Mouse (Mus musculus): ENCODE measurements around the gene Otof.

The Otof gene

GRCm38 (mm10) chr5:30423572-30424244, 38.0 kb downstream of the Otof start:
- DNase-seq (ENCODE audit: low spot score in 2 of 2) = peak in 1 of 2 experiments; percentile 57

GRCm38 (mm10) chr5:30423121-30423520, 38.6 kb downstream of the Otof start:
- no peak for DNase-seq (ENCODE audit: low spot score in 2 of 2)

GRCm38 (mm10) chr5:30416665-30417064, 45.1 kb downstream of the Otof start:
- no peak for DNase-seq (ENCODE audit: low spot score in 2 of 2)

GRCm38 (mm10) chr5:30415876-30416275, 45.9 kb downstream of the Otof start:
- DNase-seq (ENCODE audit: low spot score in 2 of 2) = no peak

GRCm38 (mm10) chr5:30415381-30415780, 46.4 kb downstream of the Otof start:
- no peak for DNase-seq (ENCODE audit: low spot score in 2 of 2)

- no peak for DNase-seq (ENCODE audit: low spot score in 2 of 2)
Observed at GRCm38 (mm10) chr5:30411524-30411923, 50.2 kb downstream of the Otof start.

DNA sequence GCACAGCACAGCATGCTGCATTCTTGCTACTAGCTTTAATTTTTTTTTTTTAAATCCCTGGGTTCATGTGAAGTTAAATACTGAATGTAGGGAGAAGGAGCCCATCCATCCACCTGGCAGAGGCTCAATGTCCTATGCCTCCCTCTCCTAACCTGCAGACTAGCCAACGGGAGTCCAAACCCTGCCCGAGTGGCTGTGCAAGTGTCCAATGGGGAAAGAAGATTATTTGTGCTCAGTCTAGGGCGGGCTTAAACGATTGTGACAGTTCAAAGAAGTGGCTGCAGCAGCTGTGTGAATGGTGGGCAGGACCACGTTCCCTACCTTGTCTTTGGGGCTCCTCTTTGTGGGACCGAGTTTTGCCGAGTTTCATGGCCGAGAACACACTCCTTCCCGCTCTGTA, 54.9 kb downstream of the Otof start:
- DNase-seq (ENCODE audit: low spot score in 2 of 2) = no peak

GRCm38 (mm10) chr5:30401165-30401564, 60.6 kb downstream of the Otof start:
- no peak for DNase-seq (ENCODE audit: low spot score in 2 of 2)

DNA sequence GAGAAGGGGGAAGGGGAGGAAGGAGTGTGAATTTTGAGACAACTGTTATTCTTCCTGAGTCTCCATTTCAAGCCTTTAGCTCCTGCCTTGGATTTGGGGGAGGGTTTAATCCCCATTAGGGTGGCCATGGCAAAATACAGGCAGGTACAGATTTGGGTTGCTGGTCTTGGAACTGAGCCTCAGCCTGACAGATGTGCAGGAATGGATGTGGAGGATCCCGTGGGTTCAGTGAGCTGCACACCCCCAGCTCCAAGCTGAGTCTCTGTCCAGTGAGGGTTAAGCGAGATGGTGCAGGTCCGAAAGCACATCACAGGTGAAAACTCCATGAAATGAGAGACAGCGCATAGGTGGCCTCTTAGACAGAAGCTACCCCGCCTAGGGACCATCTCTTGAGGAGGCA, 61.2 kb downstream of the Otof start:
- DNase-seq (ENCODE audit: low spot score in 2 of 2) = no peak

GRCm38 (mm10) chr5:30391473-30391872, 70.3 kb downstream of the Otof start:
- DNase-seq (ENCODE audit: low spot score in 2 of 2) = peak in 1 of 2 experiments; percentile 63

GRCm38 (mm10) chr5:30389836-30390235, 71.9 kb downstream of the Otof start:
- DNase-seq (ENCODE audit: low spot score in 2 of 2) = no peak

- no peak for DNase-seq (ENCODE audit: low spot score in 2 of 2)
Observed at GRCm38 (mm10) chr5:30387726-30388125, 74.0 kb downstream of the Otof start.

GRCm38 (mm10) chr5:30382876-30383275, 78.9 kb downstream of the Otof start:
- DNase-seq (ENCODE audit: low spot score in 2 of 2) = no peak

- peak; percentile 24 to 40 for DNase-seq (ENCODE audit: low spot score in 2 of 2)
Observed at GRCm38 (mm10) chr5:30369426-30369825, 92.3 kb downstream of the Otof start.

GRCm38 (mm10) chr5:30367405-30367804, 94.3 kb downstream of the Otof start:
- no peak for DNase-seq (ENCODE audit: low spot score in 2 of 2)

DNA sequence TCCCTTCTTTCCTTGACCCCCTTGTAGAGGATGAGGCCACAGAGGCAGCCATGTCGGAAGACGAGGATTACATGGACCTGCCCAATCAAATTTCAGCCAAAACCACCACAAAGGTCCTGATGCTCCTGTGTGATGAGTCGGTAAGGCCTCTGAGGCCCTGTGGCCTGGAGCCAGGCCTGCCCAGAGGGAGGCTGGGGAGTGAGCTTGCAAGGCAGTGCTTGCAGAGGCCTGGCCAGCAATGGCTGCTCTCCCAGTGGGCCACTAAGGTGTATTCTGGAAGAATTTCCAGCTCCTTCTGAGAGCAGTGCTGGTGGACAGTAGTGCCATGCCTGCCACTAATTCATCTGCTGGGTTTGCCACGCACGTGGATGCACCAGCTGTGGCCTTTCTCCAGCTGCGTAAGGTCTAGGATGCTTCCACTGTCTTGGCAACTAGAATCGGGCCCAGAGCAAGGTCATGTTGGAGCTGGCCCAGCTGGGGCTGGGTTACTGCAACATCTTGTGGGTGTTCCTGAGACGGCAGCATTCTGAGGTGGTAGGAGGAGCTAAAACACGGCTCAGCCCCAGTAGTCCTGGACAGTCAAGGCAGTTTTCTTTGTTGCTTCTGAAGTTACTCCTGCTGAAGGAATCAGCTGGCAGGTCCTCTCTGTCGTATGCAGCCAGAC, 103.2 kb downstream of the Otof start:
- DNase-seq (ENCODE audit: low spot score in 2 of 2) = no peak

DNA sequence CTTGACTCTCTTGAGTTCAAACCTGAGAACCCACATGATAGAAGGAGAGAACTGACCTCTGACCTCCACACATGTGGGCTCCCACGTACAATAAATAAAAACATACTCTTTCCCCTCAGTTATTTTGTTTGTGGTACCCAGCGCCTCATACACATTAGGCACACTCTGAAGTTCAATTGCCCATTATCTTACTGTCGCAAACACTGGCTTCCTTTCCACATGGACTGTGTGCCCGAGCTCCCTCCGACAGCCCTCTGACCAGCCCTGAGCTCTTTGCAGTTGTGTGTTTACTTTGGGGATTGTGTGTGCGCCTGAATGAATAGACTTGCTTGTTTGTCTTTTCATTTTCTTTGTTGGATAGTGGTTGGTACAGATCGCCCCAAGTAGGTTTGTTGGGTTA, 105.1 kb downstream of the Otof start:
- no peak for DNase-seq (ENCODE audit: low spot score in 2 of 2)

DNA sequence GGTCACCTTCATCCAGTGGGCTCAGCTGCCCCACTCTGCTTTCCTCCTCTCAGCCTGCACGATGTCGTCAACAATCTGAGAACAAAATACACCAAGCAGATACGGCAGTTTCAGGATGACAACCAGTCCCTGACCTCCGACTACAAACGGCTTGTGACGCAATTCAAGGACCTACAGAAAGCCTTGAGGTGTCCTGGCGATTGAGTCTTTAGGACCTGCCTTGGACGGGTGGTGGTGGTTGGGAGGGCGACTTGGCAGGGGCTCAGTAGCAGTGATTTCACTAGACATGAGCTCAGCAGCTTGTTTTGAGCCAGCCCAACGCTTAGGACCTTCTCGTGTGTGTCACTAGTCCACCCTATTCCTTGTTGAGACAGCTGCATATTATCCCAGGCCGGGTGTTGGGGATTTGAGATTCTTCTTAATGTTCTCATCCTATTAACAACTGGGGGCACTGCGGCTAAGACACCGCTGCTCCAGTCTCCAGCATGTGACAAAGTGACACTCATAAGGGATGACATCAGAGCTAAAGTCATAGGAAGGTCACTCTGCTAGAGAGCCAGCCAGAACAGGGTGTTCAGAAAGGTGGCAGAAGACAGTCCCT, 106.1 kb downstream of the Otof start:
- DNase-seq (ENCODE audit: low spot score in 2 of 2) = no peak

DNA sequence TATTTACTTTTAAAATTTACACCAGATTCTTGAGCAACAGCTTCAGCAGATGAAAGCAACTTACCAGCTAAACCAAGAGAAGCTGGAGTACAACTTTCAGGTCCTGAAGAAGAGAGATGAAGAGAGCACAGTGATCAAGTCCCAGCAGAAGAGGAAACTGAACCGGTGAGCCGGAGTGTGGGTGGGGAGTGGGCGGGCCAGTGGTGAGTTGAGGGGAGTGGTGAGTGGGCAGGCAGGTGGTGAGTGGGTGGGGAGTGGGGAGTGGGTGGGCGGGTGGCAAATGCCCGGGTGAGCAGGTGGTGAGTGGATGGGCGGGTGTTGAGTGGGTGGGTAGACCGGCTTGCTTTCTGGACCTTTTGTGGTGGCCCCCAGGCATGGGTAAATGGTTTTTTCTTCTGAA, 106.6 kb downstream of the Otof start:
- no peak for DNase-seq (ENCODE audit: low spot score in 2 of 2)

DNA sequence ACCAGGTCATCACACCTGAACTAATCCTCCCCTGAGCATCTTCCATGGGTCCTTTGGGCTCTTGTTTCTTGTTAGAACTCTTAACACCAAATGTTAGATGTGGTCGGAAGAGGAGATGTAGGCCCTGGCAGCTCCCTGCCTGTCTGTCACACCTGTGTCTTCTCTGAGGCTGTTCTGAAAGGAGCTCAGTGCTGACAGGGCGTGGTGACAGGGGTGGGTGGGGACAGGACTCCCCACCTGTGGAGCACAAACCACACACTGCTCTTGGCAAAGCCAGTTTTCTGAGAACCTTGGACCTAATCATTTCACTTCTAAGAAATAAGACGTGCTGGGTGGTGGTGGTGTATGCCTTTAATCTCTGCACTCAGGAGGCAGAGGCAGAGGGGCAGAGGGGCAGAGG, 108.1 kb downstream of the Otof start:
- no peak for DNase-seq (ENCODE audit: low spot score in 2 of 2)

DNA sequence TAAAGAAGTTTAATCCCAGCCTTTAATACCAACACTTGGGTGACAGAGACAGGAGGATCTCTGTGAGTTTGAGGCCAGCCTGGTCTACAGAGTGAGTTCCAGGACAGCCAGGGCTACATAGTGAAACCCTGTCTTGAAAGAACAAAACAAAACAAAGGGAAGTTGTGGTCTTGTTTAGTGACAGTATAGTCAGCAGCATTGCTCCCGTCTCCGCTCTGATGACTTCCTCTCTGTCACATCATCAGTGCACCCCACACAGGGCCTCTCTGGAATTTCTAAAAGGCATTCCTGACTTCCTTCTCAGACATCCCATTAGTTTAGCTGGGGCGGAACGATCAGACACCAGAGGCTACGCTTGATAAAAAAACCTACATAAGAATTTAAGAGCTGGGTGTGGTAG, 117.8 kb downstream of the Otof start:
- no peak for DNase-seq (ENCODE audit: low spot score in 2 of 2)

DNA sequence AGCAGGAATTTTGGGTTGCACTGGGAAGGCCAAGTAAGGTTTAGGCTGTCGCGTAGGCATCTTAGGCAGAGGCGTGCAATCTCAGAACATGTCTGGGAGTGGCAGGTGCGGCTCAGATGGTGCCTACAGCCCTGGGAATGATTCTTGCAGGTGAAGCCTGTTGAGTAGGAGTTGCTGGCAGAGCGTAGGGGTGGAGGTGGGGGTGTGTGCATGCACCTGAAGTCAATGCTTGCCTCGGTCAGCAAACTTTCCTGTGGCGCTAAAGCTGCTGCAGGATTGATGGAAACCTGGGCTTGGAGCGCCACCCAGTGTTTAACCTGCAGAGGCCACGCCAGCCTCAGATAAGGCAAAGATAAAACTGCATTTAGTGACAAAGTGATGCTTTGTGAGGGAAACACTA, 118.6 kb downstream of the Otof start:
- DNase-seq (ENCODE audit: low spot score in 2 of 2) = peak in 1 of 2 experiments; percentile 43

DNA sequence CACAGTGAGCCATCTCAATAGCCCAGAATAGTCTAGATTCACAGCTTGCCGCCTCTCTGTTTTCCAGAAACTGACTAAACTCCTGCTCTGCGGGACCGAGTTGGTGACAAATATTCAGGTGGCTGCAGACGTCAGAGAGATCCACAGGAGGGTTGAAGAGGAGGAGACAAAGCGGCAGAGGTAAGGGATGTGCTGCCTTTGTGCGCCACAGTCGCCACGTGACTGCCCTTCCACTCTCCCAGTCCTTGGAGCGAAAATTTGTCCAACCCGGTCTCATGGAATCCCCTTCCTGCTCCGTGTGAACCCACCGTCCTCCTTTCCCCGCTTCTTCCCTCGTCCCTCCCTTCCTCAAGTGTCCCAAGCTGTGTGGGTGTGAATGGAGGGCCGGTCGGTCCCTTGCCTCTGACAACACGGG, 119.1 kb downstream of the Otof start:
- DNase-seq (ENCODE audit: low spot score in 2 of 2) = no peak
